Mouse (Mus musculus): ENCODE results near the gene Tceal8.

- TF ChIP-seq POLR2A (IDR thresholded peaks at IDR 0.05; ENCODE audit: low read depth, low read length) (no peak), CTCF (IDR thresholded peaks at IDR 0.05; ENCODE audit: extremely low read depth, insufficient read length, insufficient replicate concordance, low read depth, low read length) (no peak)
Observed at GRCm38 (mm10) chrX:136127038-136127743, 45.0 kb downstream of the Tceal8 start.
